Mouse (Mus musculus) spleen, adult 2 months (tissue): ENCODE data around the gene Spty2d1. TPM values are rescaled to one million over a fixed set of nuclear protein-coding genes. Genes with fewer than 3 reads are reported as not detected.
"Not testable (repeated sequence)": the region's sequence is repeated elsewhere in the genome, so short reads cannot be mapped to it uniquely, and the experiment has no call there.

Experiments used
- DNase-seq, 2 experiments: peaks; one replicate each; pipeline versions ENCODE4 v3.0.0 to v3.0.0-alpha.2; 2012 to 2021; ENCODE audit warnings: low spot score in 2 of 2, low read depth in 1 of 2
- H3K27ac ChIP-seq: fragments of 200-500 bp; 2 replicates; pipeline ENCODE4 v1.5.1; 2012; ENCODE audit warnings: low read length, inconsistent platforms; ENCODE audit not compliant: insufficient read depth
- H3K27me3 ChIP-seq: fragments of 200-500 bp; 2 replicates; pipeline ENCODE4 v1.6.1; 2012; ENCODE audit warnings: mild to moderate bottlenecking, moderate library complexity, low read length, inconsistent platforms; ENCODE audit not compliant: control insufficient read depth, insufficient read depth
- H3K36me3 ChIP-seq: fragments of 200-500 bp; 2 replicates; pipeline ENCODE4 v1.6.1; 2012; ENCODE audit warnings: mild to moderate bottlenecking, low read length, inconsistent platforms; ENCODE audit not compliant: control insufficient read depth, insufficient read depth
- H3K4me1 ChIP-seq: fragments of 200-500 bp; 2 replicates; pipeline ENCODE4 v1.6.1; 2011; ENCODE audit warnings: inconsistent platforms; ENCODE audit not compliant: control insufficient read depth, insufficient read depth, insufficient read length
- H3K4me3 ChIP-seq: fragments of 200-500 bp; 2 replicates; pipeline ENCODE4 v1.5.1; 2011; ENCODE audit warnings: mild to moderate bottlenecking, inconsistent platforms; ENCODE audit not compliant: insufficient read depth, insufficient read length; ENCODE audit errors: extremely low read depth
- CTCF ChIP-seq: fragments of 200-500 bp; IDR thresholded peaks from 2 replicates; pipeline ENCODE4 v1.5.1; 2011; ENCODE audit warnings: mild to moderate bottlenecking, inconsistent platforms; ENCODE audit not compliant: insufficient read depth, insufficient read length, insufficient replicate concordance; ENCODE audit errors: extremely low read depth
- POLR2A ChIP-seq: fragments of 200-500 bp; IDR thresholded peaks from 2 replicates; pipeline ENCODE4 v1.6.1; 2011; ENCODE audit warnings: low read depth, low read length, inconsistent platforms
- WGBS: fragments of 180-500 bp; shearing (Covaris S2); methylation state at CpG from one replicate; pipeline ENCODE4 v1.1.7; 2018; 5-methylcytosine and 5-hydroxymethylcytosine counted together
- polyA plus RNA-seq: library from polyadenylated mRNA; depleted of rRNA; stranded (reverse); fragments of >200 nt; gene quantifications from 2 replicates; pipeline ENCODE4 v1.2.3, GENCODE M21; 2012

Gene Spty2d1
- polyA plus RNA-seq, 1 experiment, result 3.8 TPM

- no peak for DNase-seq
- Histone ChIP-seq H3K36me3 (peaks cover 46% of the 10 kb centered on the region), H3K4me1 (no peaks in the 10 kb centered on the region), H3K27ac (no peak overlapping the region), H3K4me3 (no peak overlapping the region), H3K27me3 (no peaks in the 10 kb centered on the region)
- no peak for TF ChIP-seq CTCF
- no peak for TF ChIP-seq POLR2A
- 89% methylated on average over 3 of the region's 3 CpGs for WGBS
Observed at GRCm38 (mm10) chr7:46995558-46995957, 12.7 kb downstream of the Spty2d1 start.

GRCm38 (mm10) chr7:46993079-46993478, 15.1 kb downstream of the Spty2d1 start:
- no peak for TF ChIP-seq CTCF
- no peak for TF ChIP-seq POLR2A
- Histone ChIP-seq H3K4me1 (no peaks in the 10 kb centered on the region), H3K27me3 (no peaks in the 10 kb centered on the region), H3K36me3 (peaks cover 41% of the 10 kb centered on the region), H3K4me3 (no peak overlapping the region), H3K27ac (no peak overlapping the region)
- DNase-seq, result no peak
- 53% methylated on average over 8 of the region's 8 CpGs for WGBS

- peaks cover 18% of the 10 kb centered on the region for H3K36me3 ChIP-seq
- WGBS, result 85% methylated on average over 4 of the region's 4 CpGs
Observed at GRCm38 (mm10) chr7:46989387-46989786, 18.8 kb downstream of the Spty2d1 start.

GRCm38 (mm10) chr7:46987073-46987472, 21.1 kb downstream of the Spty2d1 start:
- Histone ChIP-seq H3K27ac (peak overlapping the region; percentile 10; the same call in 1 of the 2 replicates), H3K4me1 (0 out of 2 replicates have a peak, but pooled peaks cover 3% of the 10 kb centered on the region), H3K4me3 (no peak overlapping the region), H3K27me3 (no peaks in the 10 kb centered on the region), H3K36me3 (peaks cover 8% of the 10 kb centered on the region; the same call in 1 of the 2 replicates)
- no peak for DNase-seq
- no peak for TF ChIP-seq POLR2A
- no peak for TF ChIP-seq CTCF
- 61% methylated on average over 2 of the region's 2 CpGs for WGBS

More at GRCm38 (mm10) chr7:46989387-46989786, 18.8 kb downstream of the Spty2d1 start:
- DNase-seq, H3K4me1 ChIP-seq, H3K27ac ChIP-seq, H3K4me3 ChIP-seq, H3K27me3 ChIP-seq: not testable (repeated sequence)

GRCm38 (mm10) chr7:46986646-46987045, 21.6 kb downstream of the Spty2d1 start:
- no peak for DNase-seq
- Histone ChIP-seq H3K27me3 (no peaks in the 10 kb centered on the region), H3K4me1 (0 out of 2 replicates have a peak, but pooled peaks cover 3% of the 10 kb centered on the region), H3K4me3 (no peak overlapping the region), H3K27ac (no peak overlapping the region), H3K36me3 (peaks cover 5% of the 10 kb centered on the region; the same call in 1 of the 2 replicates)
- TF ChIP-seq CTCF (no peak), POLR2A (no peak)
- WGBS, result 70% methylated on average over 5 of the region's 5 CpGs

- WGBS, result 69% methylated on average over 8 of the region's 8 CpGs
- TF ChIP-seq CTCF, result no peak
- no peak for TF ChIP-seq POLR2A
- no peak for DNase-seq
Observed at GRCm38 (mm10) chr7:46985718-46986505, 22.3 kb downstream of the Spty2d1 start.

GRCm38 (mm10) chr7:46983280-46983679, 24.9 kb downstream of the Spty2d1 start, which contains the start of gene Gm9999:
Gene Gm9999 (plus strand): TSS chr7:46983580.
- no peak within 1 kb of the TSS for H3K27ac ChIP-seq
- H3K36me3 ChIP-seq, result no peaks in the 10 kb centered on the region
- H3K4me1 ChIP-seq, result 0 out of 2 replicates have a peak, but pooled peaks cover 3% of the 10 kb centered on the region
- WGBS, result 84% methylated on average over 3 of the region's 3 CpGs
- DNase-seq, result no peak
- no peaks in the 10 kb centered on the region for H3K27me3 ChIP-seq
- H3K4me3 ChIP-seq, result no peak within 1 kb of the TSS
- TF ChIP-seq CTCF (no peak), POLR2A (no peak)

More at GRCm38 (mm10) chr7:46985718-46986505, 22.3 kb downstream of the Spty2d1 start:
- Histone ChIP-seq H3K36me3 (peaks cover 5% of the 10 kb centered on the region; the same call in 1 of the 2 replicates), H3K4me3 (no peak overlapping the region), H3K27ac (no peak overlapping the region), H3K4me1 (0 out of 2 replicates have a peak, but pooled peaks cover 3% of the 10 kb centered on the region), H3K27me3 (no peaks in the 10 kb centered on the region)
